Mouse (Mus musculus) hindbrain, embryonic 12.5 days (tissue): ENCODE measurements around the gene Siva1. TPM values are rescaled to one million over a fixed set of nuclear protein-coding genes. Genes with fewer than 3 reads are reported as not detected.

Experiments
- ATAC-seq: fragments of 200-750 bp; cut with Nextera tagmentation; 2 replicates; pipeline ENCODE4 v1.8.0; 2017; ENCODE audit warnings: moderate TSS enrichment; ENCODE audit not compliant: low FRiP score
- H3K27ac ChIP-seq: fragments of 300-500 bp; sonication (generic); 2 replicates; pipeline ENCODE4 v1.5.1; 2016; ENCODE audit warnings: mild to moderate bottlenecking
- H3K27me3 ChIP-seq: fragments of 300-500 bp; sonication (generic); 2 replicates; pipeline ENCODE4 v1.6.1; 2016; ENCODE audit warnings: mild to moderate bottlenecking
- H3K36me3 ChIP-seq: fragments of 300-500 bp; sonication (generic); 2 replicates; pipeline ENCODE4 v1.6.1; 2016; ENCODE audit warnings: mild to moderate bottlenecking
- H3K4me1 ChIP-seq: fragments of 300-500 bp; sonication (generic); 2 replicates; pipeline ENCODE4 v1.6.1; 2016
- H3K4me2 ChIP-seq: fragments of 300-500 bp; sonication (generic); replicated peaks from 2 replicates; pipeline ENCODE4 v1.6.1; 2016; ENCODE audit warnings: mild to moderate bottlenecking
- H3K4me3 ChIP-seq: fragments of 300-500 bp; sonication (generic); 2 replicates; pipeline ENCODE4 v1.5.1; 2016; ENCODE audit warnings: mild to moderate bottlenecking
- H3K9ac ChIP-seq: fragments of 300-500 bp; sonication (generic); 2 replicates; pipeline ENCODE4 v1.6.1; 2016; ENCODE audit warnings: mild to moderate bottlenecking, moderate library complexity
- H3K9me3 ChIP-seq: fragments of 300-500 bp; sonication (generic); replicated peaks from 2 replicates; pipeline ENCODE4 v1.6.1; 2016; ENCODE audit warnings: mild to moderate bottlenecking
- WGBS: fragments of 180-500 bp; shearing (Covaris S2); methylation state at CpG from one replicate; pipeline ENCODE4 v1.1.7; 2016; 5-methylcytosine and 5-hydroxymethylcytosine counted together
- polyA plus RNA-seq: library from polyadenylated mRNA; unstranded; fragments of >200 nt; fragmentation: Nextera tagmentation; extraction: Ambion mirVana; gene quantifications from 2 replicates; pipeline ENCODE4 v1.2.1, GENCODE M21; 2016

The Siva1 gene
- polyA plus RNA-seq, 1 experiment from 2014 or later, result 124 TPM

- Histone ChIP-seq H3K27ac (no peak overlapping the region), H3K9me3 (no peaks in the 10 kb centered on the region), H3K4me1 (peaks cover 19% of the 10 kb centered on the region), H3K36me3 (no peaks in the 10 kb centered on the region), H3K9ac (no peak overlapping the region), H3K4me2 (no peak overlapping the region), H3K4me3 (no peak overlapping the region), H3K27me3 (peaks cover 7% of the 10 kb centered on the region; the same call in 1 of the 2 replicates)
- 55% methylated on average over 7 of the region's 7 CpGs for WGBS
- no peak for ATAC-seq
Observed at GRCm38 (mm10) chr12:112627097-112627881, 17.2 kb upstream of the Siva1 start.

DNA sequence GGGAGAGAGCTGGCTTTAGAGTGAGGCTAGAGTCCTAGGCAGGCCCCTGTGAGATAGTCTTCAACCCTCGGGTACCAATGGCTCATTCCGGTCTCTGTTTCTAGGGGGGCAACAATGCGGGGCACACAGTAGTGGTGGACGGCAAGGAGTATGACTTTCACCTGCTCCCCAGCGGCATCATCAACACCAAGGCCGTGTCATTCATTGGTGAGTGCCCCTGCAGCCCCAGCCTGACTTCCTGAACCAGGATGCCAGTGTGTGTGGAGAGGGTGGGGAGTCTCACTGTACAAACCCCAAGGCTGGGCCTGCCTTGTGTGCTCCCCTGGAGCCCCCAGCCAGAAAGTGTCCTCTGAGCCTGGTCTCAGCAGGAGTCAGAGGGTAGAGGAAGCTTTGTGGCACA is 16.3 kb upstream of the Siva1 start:
- H3K27ac ChIP-seq, result no peak overlapping the region
- no peak overlapping the region for H3K9ac ChIP-seq
- WGBS, result 89% methylated on average over 6 of the region's 6 CpGs
- peaks cover 15% of the 10 kb centered on the region for H3K4me1 ChIP-seq
- no peak for ATAC-seq
- no peaks in the 10 kb centered on the region for H3K27me3 ChIP-seq
- no peak overlapping the region for H3K4me3 ChIP-seq
- no peaks in the 10 kb centered on the region for H3K9me3 ChIP-seq
- no peaks in the 10 kb centered on the region for H3K36me3 ChIP-seq
- H3K4me2 ChIP-seq, result no peak overlapping the region

DNA sequence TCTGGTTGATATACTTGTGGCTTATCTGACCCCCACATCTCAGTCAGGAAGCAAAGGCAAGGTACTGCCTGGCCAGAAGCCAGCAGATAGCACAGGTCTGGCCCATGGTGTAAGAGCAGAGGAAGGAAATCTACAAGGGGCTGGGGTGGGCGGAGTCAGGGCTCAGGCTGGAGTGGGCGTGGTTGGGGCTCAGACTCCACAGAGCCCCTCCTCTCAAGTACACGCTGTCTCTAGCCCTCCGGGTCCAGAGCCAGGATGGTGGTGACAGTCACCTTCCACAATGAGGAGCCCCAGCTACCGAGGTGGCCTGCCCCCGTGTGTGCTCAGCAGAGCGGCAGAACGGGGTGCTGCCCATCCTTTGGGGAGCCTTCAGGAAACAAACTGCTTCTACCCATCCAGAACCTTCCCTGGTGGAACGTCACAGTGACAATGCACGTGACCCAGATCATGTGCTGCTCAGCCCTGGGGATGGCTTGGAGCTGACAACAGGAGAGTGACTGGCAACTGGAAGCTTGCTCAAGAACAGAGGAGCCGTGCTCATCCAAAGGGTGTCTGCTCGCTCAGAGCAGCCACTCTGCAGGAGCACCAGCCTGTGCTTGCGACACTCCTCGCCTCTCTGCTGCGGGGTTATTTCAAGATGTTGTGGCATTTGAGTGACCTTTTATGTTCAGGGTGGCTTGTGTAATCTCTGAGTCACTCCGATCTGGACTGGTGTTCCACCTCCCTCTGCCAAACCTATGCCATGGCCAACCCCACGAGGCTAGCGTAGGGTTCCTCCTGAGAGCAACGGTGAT is 15.4 kb upstream of the Siva1 start:
- Histone ChIP-seq H3K4me1 (peaks cover 11% of the 10 kb centered on the region), H3K27ac (no peak overlapping the region), H3K27me3 (no peaks in the 10 kb centered on the region), H3K4me2 (peak overlapping the region; percentile 47), H3K9me3 (no peaks in the 10 kb centered on the region), H3K9ac (no peak overlapping the region), H3K36me3 (no peaks in the 10 kb centered on the region), H3K4me3 (0 out of 2 replicates have a peak overlapping the region, but pooled peaks have one; percentile 7)
- peak; percentile 59 for ATAC-seq
- 37% methylated on average over 19 of the region's 19 CpGs for WGBS

GRCm38 (mm10) chr12:112630029-112630428 is 14.4 kb upstream of the Siva1 start:
- Histone ChIP-seq H3K4me3 (no peak overlapping the region), H3K9me3 (no peaks in the 10 kb centered on the region), H3K27me3 (no peaks in the 10 kb centered on the region), H3K4me1 (peaks cover 11% of the 10 kb centered on the region), H3K36me3 (no peaks in the 10 kb centered on the region), H3K9ac (no peak overlapping the region), H3K4me2 (no peak overlapping the region), H3K27ac (no peak overlapping the region)
- 91% methylated on average over 12 of the region's 12 CpGs for WGBS
- ATAC-seq, result no peak

GRCm38 (mm10) chr12:112630796-112631195 is 13.7 kb upstream of the Siva1 start:
- Histone ChIP-seq H3K27ac (no peak overlapping the region), H3K9me3 (no peaks in the 10 kb centered on the region), H3K9ac (no peak overlapping the region), H3K27me3 (no peaks in the 10 kb centered on the region), H3K4me1 (peaks cover 11% of the 10 kb centered on the region), H3K4me3 (no peak overlapping the region), H3K36me3 (no peaks in the 10 kb centered on the region), H3K4me2 (no peak overlapping the region)
- no peak for ATAC-seq
- WGBS, result 82% methylated on average over 5 of the region's 5 CpGs

- WGBS, result 52% methylated on average over 1 of the region's 1 CpGs
- Histone ChIP-seq H3K9me3 (no peaks in the 10 kb centered on the region), H3K4me1 (peaks cover 11% of the 10 kb centered on the region), H3K27ac (no peak overlapping the region), H3K36me3 (no peaks in the 10 kb centered on the region), H3K4me2 (no peak overlapping the region), H3K9ac (peak overlapping the region; percentile 14; the same call in 1 of the 2 replicates), H3K4me3 (no peak overlapping the region), H3K27me3 (no peaks in the 10 kb centered on the region)
- no peak for ATAC-seq
Observed at GRCm38 (mm10) chr12:112631472-112631871, 13.0 kb upstream of the Siva1 start.

- ATAC-seq, result no peak
- WGBS, result 74% methylated on average over 11 of the region's 11 CpGs
- Histone ChIP-seq H3K9me3 (no peaks in the 10 kb centered on the region), H3K4me1 (peaks cover 11% of the 10 kb centered on the region), H3K27ac (no peak overlapping the region), H3K4me3 (no peak overlapping the region), H3K9ac (0 out of 2 replicates have a peak overlapping the region, but pooled peaks have one; percentile 13), H3K4me2 (no peak overlapping the region), H3K36me3 (no peaks in the 10 kb centered on the region), H3K27me3 (no peaks in the 10 kb centered on the region)
Observed at GRCm38 (mm10) chr12:112632084-112632777, 12.2 kb upstream of the Siva1 start.

DNA sequence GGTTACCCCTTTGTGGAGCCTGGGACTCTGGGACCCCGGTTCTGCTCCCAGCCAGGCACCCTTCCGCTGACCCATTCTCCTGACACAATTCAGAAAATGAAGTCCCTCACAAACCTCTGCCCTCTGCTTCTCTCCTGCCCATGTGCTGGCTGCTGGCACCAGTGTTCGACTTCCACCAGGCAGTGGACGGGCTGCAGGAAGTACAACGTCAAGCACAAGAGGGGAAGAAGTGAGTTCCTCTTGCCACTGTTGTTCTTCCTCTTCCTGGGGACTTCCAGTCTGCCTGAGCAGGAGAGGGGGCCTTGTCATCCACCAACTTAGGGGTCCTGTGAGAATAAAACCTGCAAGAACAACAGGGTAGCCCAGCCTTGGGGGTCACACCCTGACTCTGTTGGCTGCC is 11.6 kb upstream of the Siva1 start:
- WGBS, result 91% methylated on average over 5 of the region's 5 CpGs
- Histone ChIP-seq H3K9me3 (no peaks in the 10 kb centered on the region), H3K4me1 (peaks cover 11% of the 10 kb centered on the region), H3K9ac (no peak overlapping the region), H3K27me3 (no peaks in the 10 kb centered on the region), H3K36me3 (no peaks in the 10 kb centered on the region), H3K4me3 (no peak overlapping the region), H3K27ac (no peak overlapping the region), H3K4me2 (no peak overlapping the region)
- no peak for ATAC-seq

DNA sequence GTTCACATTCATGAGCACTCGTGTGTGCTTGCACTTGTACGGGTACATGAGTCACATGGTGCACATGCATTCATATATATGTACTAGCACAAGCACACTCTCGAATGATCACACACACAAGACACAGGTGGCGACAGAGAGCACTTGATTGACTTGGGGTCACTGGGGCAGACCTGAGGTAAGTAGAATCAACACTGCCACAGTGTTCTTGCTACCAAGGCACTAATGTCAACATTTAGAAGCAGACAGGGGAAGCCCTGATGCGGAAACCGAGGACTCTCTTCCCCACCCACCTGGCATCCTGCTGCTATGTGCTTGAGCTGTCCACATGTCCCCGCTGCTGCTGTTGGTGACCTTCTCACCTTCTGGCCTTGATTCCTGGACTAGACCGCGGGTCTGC is 10.8 kb upstream of the Siva1 start:
- H3K4me3 ChIP-seq, result no peak overlapping the region
- no peak for ATAC-seq
- H3K36me3 ChIP-seq, result no peaks in the 10 kb centered on the region
- peaks cover 7% of the 10 kb centered on the region for H3K4me1 ChIP-seq
- WGBS, result 67% methylated on average over 9 of the region's 9 CpGs
- H3K9ac ChIP-seq, result no peak overlapping the region
- H3K4me2 ChIP-seq, result no peak overlapping the region
- no peaks in the 10 kb centered on the region for H3K9me3 ChIP-seq
- no peaks in the 10 kb centered on the region for H3K27me3 ChIP-seq
- no peak overlapping the region for H3K27ac ChIP-seq

- WGBS, result 91% methylated on average over 10 of the region's 10 CpGs
- no peak overlapping the region for H3K4me2 ChIP-seq
- no peak overlapping the region for H3K27ac ChIP-seq
- no peaks in the 10 kb centered on the region for H3K27me3 ChIP-seq
- no peak overlapping the region for H3K4me3 ChIP-seq
- H3K9ac ChIP-seq, result no peak overlapping the region
- no peaks in the 10 kb centered on the region for H3K9me3 ChIP-seq
- ATAC-seq, result no peak
- H3K36me3 ChIP-seq, result no peaks in the 10 kb centered on the region
- H3K4me1 ChIP-seq, result no peaks in the 10 kb centered on the region
Observed at GRCm38 (mm10) chr12:112639526-112639925, 5.0 kb upstream of the Siva1 start.

GRCm38 (mm10) chr12:112643126-112643525 is 1.4 kb upstream of the Siva1 start:
- whole genome bisulfite sequencing, result 91% methylated on average over 6 of the region's 6 CpGs
- ATAC-seq, result no peak
- H3K4me3 ChIP-seq, result no peak overlapping the region
- H3K9me3 ChIP-seq, result no peaks in the 10 kb centered on the region
- H3K4me2 ChIP-seq, result no peak overlapping the region
- H3K9ac ChIP-seq, result no peak overlapping the region
- H3K27ac ChIP-seq, result no peak overlapping the region
- peaks cover 17% of the 10 kb centered on the region for H3K4me1 ChIP-seq
- no peaks in the 10 kb centered on the region for H3K27me3 ChIP-seq
- H3K36me3 ChIP-seq, result peaks cover 7% of the 10 kb centered on the region

DNA sequence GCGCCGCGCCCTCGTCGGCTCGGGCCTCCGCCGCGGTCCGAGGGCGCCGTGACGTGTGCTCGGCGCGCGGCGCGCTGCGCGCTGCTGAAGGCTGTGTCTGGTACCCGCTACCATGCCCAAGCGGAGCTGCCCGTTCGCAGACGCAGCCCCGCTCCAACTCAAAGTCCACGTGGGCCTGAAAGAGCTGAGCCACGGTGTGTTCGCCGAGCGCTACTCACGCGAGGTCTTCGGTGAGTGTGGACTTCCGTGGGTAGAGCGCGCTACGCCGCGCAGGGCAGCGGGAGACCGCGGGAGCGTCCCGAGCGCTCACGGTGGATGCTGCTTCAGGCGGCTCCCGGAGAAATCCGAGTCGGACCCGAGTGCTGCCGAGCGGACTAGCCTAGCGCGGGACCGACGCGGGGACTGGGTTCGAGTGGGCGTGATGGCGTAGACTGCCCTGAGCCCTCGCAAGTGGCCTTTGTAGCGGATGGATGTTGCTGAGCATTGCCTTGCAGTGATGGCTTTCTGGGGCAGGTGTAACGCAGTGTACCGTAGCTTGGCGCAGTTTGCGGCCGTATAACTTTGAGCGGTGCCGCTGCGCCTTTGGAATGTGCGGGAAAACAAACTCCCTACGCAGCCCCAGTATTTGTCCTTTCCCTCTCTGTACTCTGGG is 502 bp downstream of the Siva1 start:
- peak overlapping the region; percentile 85 for H3K9ac ChIP-seq
- under 1% methylated on average over 75 of the region's 75 CpGs for WGBS
- peak overlapping the region; percentile 83 for H3K27ac ChIP-seq
- no peak for ATAC-seq
- H3K4me1 ChIP-seq, result peaks cover 17% of the 10 kb centered on the region
- H3K4me3 ChIP-seq, result peak overlapping the region; percentile 73
- no peaks in the 10 kb centered on the region for H3K27me3 ChIP-seq
- H3K4me2 ChIP-seq, result peak overlapping the region; percentile 65
- peaks cover 25% of the 10 kb centered on the region for H3K36me3 ChIP-seq
- H3K9me3 ChIP-seq, result no peaks in the 10 kb centered on the region
